Mouse (Mus musculus) common myeloid progenitor, adult 5-6 weeks (primary cell): ENCODE measurements around the gene Ubxn6. TPM values are rescaled to one million over a fixed set of nuclear protein-coding genes. Genes with fewer than 3 reads are reported as not detected.
A peak's percentile ranks its signal among the peaks of the same experiment; 100 is the strongest.

ENCODE experiments used
- ATAC-seq: replicated peaks from 2 replicates; pipeline ENCODE4 v1.8.0; 2016; ENCODE audit warnings: low read depth, mild to moderate bottlenecking, moderate TSS enrichment, inconsistent platforms; ENCODE audit not compliant: poor library complexity, severe bottlenecking
- total RNA-seq: library from RNA; stranded (forward); fragments of 200-1000, 187-1606 nt; gene quantifications from 2 replicates; pipeline ENCODE4 v1.2.3, GENCODE M21; 2017

The Ubxn6 gene
- total RNA-seq, 1 experiment from 2014 or later = 28.2 TPM

- no peak for ATAC-seq
Observed at GRCm38 (mm10) chr17:56027801-56028441, 46.9 kb downstream of the Ubxn6 start.

- ATAC-seq = no peak
Observed at GRCm38 (mm10) chr17:56026881-56027280, 47.9 kb downstream of the Ubxn6 start.

- ATAC-seq = no peak
Observed at GRCm38 (mm10) chr17:56026303-56026702, 48.5 kb downstream of the Ubxn6 start.

- no peak for ATAC-seq
Observed at GRCm38 (mm10) chr17:56024931-56025330, 49.9 kb downstream of the Ubxn6 start.

- no peak for ATAC-seq
Observed at GRCm38 (mm10) chr17:56024476-56024875, 50.4 kb downstream of the Ubxn6 start.

- peak; percentile 55 for ATAC-seq
Observed at GRCm38 (mm10) chr17:56023386-56023785, 51.4 kb downstream of the Ubxn6 start.

GRCm38 (mm10) chr17:56022989-56023290 is 51.9 kb downstream of the Ubxn6 start:
- ATAC-seq = no peak

- ATAC-seq = no peak
Observed at GRCm38 (mm10) chr17:56022131-56022988, 52.5 kb downstream of the Ubxn6 start.

- ATAC-seq = peak; percentile 52
Observed at GRCm38 (mm10) chr17:56021161-56021910, 53.5 kb downstream of the Ubxn6 start.

- ATAC-seq = no peak
Observed at GRCm38 (mm10) chr17:56020400-56021084, 54.3 kb downstream of the Ubxn6 start.

GRCm38 (mm10) chr17:56018347-56019131 is 56.3 kb downstream of the Ubxn6 start:
- ATAC-seq = peak; percentile 33; the same call in 1 of the 2 replicates

- ATAC-seq = no peak
Observed at GRCm38 (mm10) chr17:56017848-56018247, 57.0 kb downstream of the Ubxn6 start.

Other genes with a start within 250 kb of the Ubxn6 start
- 7.2 and 10.3 TPM in 2 replicates for gene Zfp119a, start 196.1 kb downstream of the Ubxn6 start, total RNA-seq
- 13.5 and 22.5 TPM in 2 replicates for gene Zfp959, start 182.9 kb downstream of the Ubxn6 start, total RNA-seq
- 3.2 and 3.4 TPM in 2 replicates for gene Zfp119b, start 125.5 kb downstream of the Ubxn6 start, total RNA-seq
- gene Ebi3, start 122.4 kb downstream of the Ubxn6 start, total RNA-seq = 7.8 and 9.0 TPM in 2 replicates
- 23.9 and 28.4 TPM in 2 replicates for gene Yju2, start 115.9 kb downstream of the Ubxn6 start, total RNA-seq
- not detected in 2 replicates for gene Shd, start 104.6 kb downstream of the Ubxn6 start, total RNA-seq
- not detected in 2 replicates for gene Fsd1, start 88.5 kb downstream of the Ubxn6 start, total RNA-seq
- gene Stap2, start 69.4 kb downstream of the Ubxn6 start, total RNA-seq = 0.53 TPM in 1 of 2 replicates, not detected in the other
- 33.4 and 70.7 TPM in 2 replicates for gene Mpnd, start 69.3 kb downstream of the Ubxn6 start, total RNA-seq
- gene Sh3gl1, start 38.4 kb downstream of the Ubxn6 start, total RNA-seq = 27.9 and 30.1 TPM in 2 replicates
- 33.6 and 35.6 TPM in 2 replicates for gene Chaf1a, start 34.6 kb downstream of the Ubxn6 start, total RNA-seq
- gene Hdgfl2, start 4.6 kb upstream of the Ubxn6 start, total RNA-seq = 70.4 and 79.9 TPM in 2 replicates
- gene Plin4, start 34.8 kb upstream of the Ubxn6 start, total RNA-seq = not detected in 2 replicates
- not detected in 2 replicates for gene Plin5, start 42.6 kb upstream of the Ubxn6 start, total RNA-seq
- 0.14 TPM in 1 of 2 replicates, not detected in the other for gene Lrg1, start 47.0 kb upstream of the Ubxn6 start, total RNA-seq
- gene Sema6b, start 65.3 kb upstream of the Ubxn6 start, total RNA-seq = 2.8 TPM in 2 replicates
- 3.2 and 3.7 TPM in 2 replicates for gene Tnfaip8l1, start 87.4 kb upstream of the Ubxn6 start, total RNA-seq
- gene Mydgf, start 108.9 kb upstream of the Ubxn6 start, total RNA-seq = 28.4 and 33.3 TPM in 2 replicates
- 13.8 and 14.1 TPM in 2 replicates for gene Dpp9, start 143.9 kb upstream of the Ubxn6 start, total RNA-seq
- gene Fem1a, start 181.8 kb upstream of the Ubxn6 start, total RNA-seq = 15.1 and 17.1 TPM in 2 replicates
- 4.1 and 4.6 TPM in 2 replicates for gene Ticam1, start 201.8 kb upstream of the Ubxn6 start, total RNA-seq
- gene Plin3, start 217.8 kb upstream of the Ubxn6 start, total RNA-seq = 8.7 and 11.6 TPM in 2 replicates
- gene Arrdc5, start 225.3 kb upstream of the Ubxn6 start, total RNA-seq = not detected in 2 replicates
- 142 and 165 TPM in 2 replicates for gene Uhrf1, start 228.3 kb upstream of the Ubxn6 start, total RNA-seq